Mouse (Mus musculus) activated CD4-positive, CD25-positive, alpha-beta regulatory T cell, adult 4 months (primary cell): ENCODE measurements around the gene Golga4. TPM values are rescaled to one million over a fixed set of nuclear protein-coding genes. Genes with fewer than 3 reads are reported as not detected.

Experiments used
- ATAC-seq: one replicate; pipeline ENCODE4 v1.8.0; 2017
- polyA plus RNA-seq, 2 experiments: library from polyadenylated mRNA; unstranded; fragments of 100-300 nt; shearing (Covaris generic); gene quantifications; one replicate each; pipeline ENCODE4 v1.2.1; 2017

Gene Golga4
- polyA plus RNA-seq: 10 to 100 TPM; 24.6 to 24.9 TPM

- peak; percentile 90 for ATAC-seq
Observed at GRCm38 (mm10) chr9:118506020-118506403, at the start of gene Golga4. Gene Golga4, plus strand, starts transcription at chr9:118506267.

- no peak for ATAC-seq
Observed at GRCm38 (mm10) chr9:118456405-118456804, 49.7 kb upstream of the Golga4 start.

- no peak for ATAC-seq
Observed at GRCm38 (mm10) chr9:118458039-118458438, 48.0 kb upstream of the Golga4 start.

GRCm38 (mm10) chr9:118464031-118464430 lies 42.0 kb upstream of the Golga4 start:
- no peak for ATAC-seq

GRCm38 (mm10) chr9:118468301-118468700 lies 37.8 kb upstream of the Golga4 start:
- no peak for ATAC-seq

GRCm38 (mm10) chr9:118469272-118469671 lies 36.8 kb upstream of the Golga4 start:
- ATAC-seq: no peak

- ATAC-seq: no peak
Observed at GRCm38 (mm10) chr9:118471296-118471695, 34.8 kb upstream of the Golga4 start.

- ATAC-seq: no peak
Observed at GRCm38 (mm10) chr9:118476211-118476765, 29.8 kb upstream of the Golga4 start.

- no peak for ATAC-seq
Observed at GRCm38 (mm10) chr9:118476766-118477271, 29.2 kb upstream of the Golga4 start.

- no peak for ATAC-seq
Observed at GRCm38 (mm10) chr9:118477281-118477931, 28.7 kb upstream of the Golga4 start.

- ATAC-seq: no peak
Observed at GRCm38 (mm10) chr9:118477961-118478360, 28.1 kb upstream of the Golga4 start, which contains the start of gene Eomes. Gene Eomes, plus strand, starts transcription at chr9:118478212.

- ATAC-seq: peak; percentile 26
Observed at GRCm38 (mm10) chr9:118478458-118478838, 27.6 kb upstream of the Golga4 start.

- peak; percentile 19 for ATAC-seq
Observed at GRCm38 (mm10) chr9:118478839-118479507, 27.1 kb upstream of the Golga4 start.

- ATAC-seq: no peak
Observed at GRCm38 (mm10) chr9:118479508-118480291, 26.4 kb upstream of the Golga4 start.

- ATAC-seq: no peak
Observed at GRCm38 (mm10) chr9:118480292-118480690, 25.8 kb upstream of the Golga4 start.

GRCm38 (mm10) chr9:118482210-118482609 lies 23.9 kb upstream of the Golga4 start:
- no peak for ATAC-seq

GRCm38 (mm10) chr9:118486361-118487095 lies 19.5 kb upstream of the Golga4 start:
- no peak for ATAC-seq

GRCm38 (mm10) chr9:118487096-118487395 lies 19.0 kb upstream of the Golga4 start:
- ATAC-seq: no peak

GRCm38 (mm10) chr9:118487636-118488035 lies 18.4 kb upstream of the Golga4 start:
- ATAC-seq: no peak

GRCm38 (mm10) chr9:118488138-118488895 lies 17.8 kb upstream of the Golga4 start:
- peak; percentile 27 for ATAC-seq

- no peak for ATAC-seq
Observed at GRCm38 (mm10) chr9:118488896-118489578, 17.0 kb upstream of the Golga4 start.
